Mouse (Mus musculus): ENCODE data around the gene Slc17a9. TPM values are rescaled to one million over a fixed set of nuclear protein-coding genes. Genes with fewer than 3 reads are reported as not detected.
A peak's percentile ranks its signal among the peaks of the same experiment; 100 is the strongest.

The Slc17a9 gene
- polyA plus RNA-seq, 1 experiment from 2014 or later, result 0.52 TPM

DNA sequence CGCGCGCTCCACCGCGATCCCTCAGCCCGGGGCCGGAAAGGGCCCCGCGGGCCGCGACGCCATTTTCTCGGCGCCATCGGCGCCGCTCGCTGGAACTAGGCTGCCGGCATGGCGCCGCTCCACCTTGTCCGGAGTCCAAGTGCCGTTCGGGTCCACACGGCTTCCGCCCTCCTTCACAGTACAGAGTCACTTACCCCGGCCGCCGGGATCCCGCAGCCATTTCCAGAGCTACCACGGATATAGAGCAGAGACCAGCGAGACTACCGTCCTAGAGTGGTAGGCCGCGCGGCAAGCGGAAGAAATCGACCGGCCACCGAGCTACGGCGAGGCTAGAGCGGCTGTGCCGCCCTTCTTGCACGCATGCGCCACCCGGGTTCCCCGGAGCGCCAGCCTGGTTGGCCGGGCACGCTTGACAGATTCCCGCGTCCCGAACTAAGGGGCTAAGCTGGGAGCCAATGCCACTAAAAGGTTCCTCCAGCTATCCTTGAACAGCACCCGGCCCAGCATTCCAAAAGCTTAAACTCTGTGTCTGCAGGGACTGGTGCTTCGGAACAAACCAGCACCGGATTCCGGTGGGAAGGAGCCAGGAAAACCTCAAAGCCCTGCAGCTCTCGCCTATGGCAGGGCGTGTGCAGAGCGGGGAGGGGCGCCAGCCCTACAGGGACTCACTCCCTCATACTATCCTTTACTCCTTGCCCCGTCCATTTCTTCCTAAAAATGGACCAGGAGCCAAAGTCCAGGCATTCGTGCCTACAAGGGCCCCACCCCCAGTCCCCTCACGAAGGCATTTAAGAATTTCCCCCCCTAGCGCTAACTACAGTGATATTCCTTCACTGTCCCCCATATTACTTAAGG lies 23.1 kb upstream of the Slc17a9 start:
- Histone ChIP-seq H3K9me3 (no peaks in the 10 kb centered on the region), H3K27ac (peak overlapping the region; percentile 80), H3K36me3 (no peaks in the 10 kb centered on the region), H3K27me3 (replicated peaks) (no peaks in the 10 kb centered on the region), H3K4me1 (peaks cover 30% of the 10 kb centered on the region), H3K4me3 (peak overlapping the region; percentile 88), H3K4me2 (replicated peaks) (peak overlapping the region; percentile 81), H3K9ac (peak overlapping the region; percentile 93)
- WGBS, result under 1% methylated on average over 66 of the region's 66 CpGs
- peak; percentile 96 for ATAC-seq (ENCODE audit: low FRiP score, low read depth)

DNA sequence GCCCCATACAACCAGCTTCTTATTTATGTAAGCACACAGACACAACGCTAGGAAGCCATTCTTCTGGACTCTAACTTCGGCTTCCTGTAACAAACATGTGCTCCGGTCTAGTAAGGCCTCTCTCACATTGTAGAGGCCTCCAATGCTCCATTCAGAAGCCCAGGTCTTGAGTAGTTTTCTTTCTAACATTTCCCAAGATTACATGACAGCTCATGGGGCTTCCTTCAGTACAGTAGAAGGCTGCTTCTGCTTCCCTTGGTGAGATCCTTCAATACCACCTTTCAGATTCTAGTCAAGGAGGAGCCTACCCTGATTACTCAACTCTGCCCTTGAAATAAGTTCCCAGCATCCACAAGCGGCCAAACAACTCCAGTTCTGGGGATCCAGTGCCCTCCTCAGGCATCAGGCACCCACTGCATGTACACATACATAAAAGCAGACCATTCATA lies 22.3 kb upstream of the Slc17a9 start:
- Histone ChIP-seq H3K9ac (peak overlapping the region; percentile 93), H3K4me2 (replicated peaks) (peak overlapping the region; percentile 81), H3K4me3 (peak overlapping the region; percentile 88), H3K27ac (peak overlapping the region; percentile 80), H3K9me3 (no peaks in the 10 kb centered on the region), H3K36me3 (no peaks in the 10 kb centered on the region), H3K4me1 (peaks cover 30% of the 10 kb centered on the region), H3K27me3 (replicated peaks) (no peaks in the 10 kb centered on the region)
- 36% methylated on average over 4 of the region's 4 CpGs for whole genome bisulfite sequencing
- ATAC-seq (ENCODE audit: low FRiP score, low read depth), result no peak

DNA sequence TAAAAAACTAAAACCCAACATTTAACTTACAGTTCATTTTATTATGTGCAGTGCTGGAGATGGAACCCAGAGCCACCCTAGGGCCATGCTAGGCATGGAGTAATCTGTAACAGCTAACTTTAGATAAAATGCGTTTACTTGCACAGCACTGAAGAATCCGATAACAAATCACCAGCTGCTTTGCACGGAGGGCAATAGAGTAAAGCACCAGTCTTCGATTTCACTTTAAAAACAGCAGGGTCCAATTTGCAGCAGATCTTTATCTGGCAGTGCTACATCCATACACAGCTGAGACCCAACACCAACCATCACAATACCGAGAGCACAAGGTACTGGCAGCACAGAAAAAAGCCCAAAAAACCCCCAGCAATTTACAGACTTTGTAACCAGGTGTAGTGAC lies 21.9 kb upstream of the Slc17a9 start:
- Histone ChIP-seq H3K27ac (no peak overlapping the region), H3K4me2 (replicated peaks) (peak overlapping the region; percentile 81; the same call in 1 of the 2 replicates)

DNA sequence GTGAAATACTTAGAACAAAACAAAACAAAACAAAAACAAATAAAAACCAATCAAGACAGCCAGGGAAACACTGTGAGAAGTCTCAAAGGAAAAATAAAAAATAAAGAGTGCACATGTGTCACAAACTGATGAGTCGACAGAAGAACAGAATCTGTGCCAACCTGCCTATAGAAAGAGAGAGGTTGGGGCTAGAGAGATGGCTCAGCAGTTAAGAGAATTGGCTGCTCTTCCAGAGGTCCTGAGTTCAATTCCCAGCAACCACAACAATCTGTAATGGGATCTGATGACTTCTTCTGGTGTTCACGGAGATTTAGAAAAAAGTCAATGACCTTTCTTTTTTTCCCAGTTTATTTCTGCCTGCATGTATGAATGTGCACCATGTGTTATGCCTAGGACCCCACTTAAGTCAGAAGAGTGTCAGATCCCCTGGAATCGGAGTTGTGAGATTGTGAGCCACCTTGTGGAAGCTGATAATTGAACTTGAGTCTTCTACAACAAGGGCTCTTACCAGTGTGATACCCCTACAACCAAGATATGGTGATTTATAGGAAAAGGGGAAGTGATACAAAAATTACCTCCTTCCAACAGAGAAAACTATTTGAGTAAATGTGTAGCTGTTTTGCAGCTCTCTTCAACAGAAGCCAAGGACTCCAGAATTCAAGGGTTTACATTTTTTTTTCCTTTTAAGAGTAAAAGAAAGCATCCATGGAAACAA lies 21.3 kb upstream of the Slc17a9 start:
- no peak for ATAC-seq (ENCODE audit: low FRiP score, low read depth)
- Histone ChIP-seq H3K27ac (no peak overlapping the region), H3K4me2 (replicated peaks) (no peak overlapping the region), H3K9ac (no peak overlapping the region), H3K36me3 (no peaks in the 10 kb centered on the region), H3K27me3 (replicated peaks) (no peaks in the 10 kb centered on the region), H3K4me3 (no peak overlapping the region), H3K9me3 (no peaks in the 10 kb centered on the region), H3K4me1 (peaks cover 36% of the 10 kb centered on the region)
- 73% methylated on average over 3 of the region's 3 CpGs for WGBS

More for the DNA sequence above, 21.9 kb upstream of the Slc17a9 start:
- Histone ChIP-seq H3K4me1 (peaks cover 30% of the 10 kb centered on the region), H3K9ac (no peak overlapping the region), H3K9me3 (no peaks in the 10 kb centered on the region), H3K4me3 (no peak overlapping the region), H3K36me3 (no peaks in the 10 kb centered on the region), H3K27me3 (replicated peaks) (no peaks in the 10 kb centered on the region)
- 85% methylated on average over 5 of the region's 5 CpGs for WGBS
- no peak for ATAC-seq (ENCODE audit: low FRiP score, low read depth)

DNA sequence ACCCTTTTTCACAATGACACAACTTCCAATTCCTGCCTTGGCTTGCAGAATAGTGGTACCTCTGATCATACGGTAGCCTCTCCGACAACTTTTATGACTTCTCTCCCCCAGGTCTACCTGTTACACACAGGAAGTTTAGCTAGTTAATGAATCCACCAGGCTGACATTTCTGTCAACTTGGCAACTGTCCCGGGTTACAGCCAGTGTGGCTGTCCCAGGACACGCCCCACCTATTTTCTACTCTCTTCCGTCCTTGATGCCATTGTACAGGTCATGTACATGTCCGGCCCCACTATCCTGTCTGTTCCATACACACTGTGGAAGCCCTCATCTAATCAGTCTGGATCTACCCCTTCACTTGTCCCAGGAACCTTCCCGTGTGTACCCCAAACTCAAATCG lies 20.5 kb upstream of the Slc17a9 start:
- no peaks in the 10 kb centered on the region for H3K9me3 ChIP-seq
- H3K4me3 ChIP-seq, result no peak overlapping the region
- no peak overlapping the region for H3K27ac ChIP-seq
- no peaks in the 10 kb centered on the region for H3K27me3 ChIP-seq (replicated peaks)
- no peak overlapping the region for H3K9ac ChIP-seq
- H3K4me2 ChIP-seq (replicated peaks), result no peak overlapping the region
- H3K36me3 ChIP-seq, result no peaks in the 10 kb centered on the region
- no peak for ATAC-seq (ENCODE audit: low FRiP score, low read depth)
- peaks cover 34% of the 10 kb centered on the region for H3K4me1 ChIP-seq
- 94% methylated on average over 8 of the region's 8 CpGs for WGBS

DNA sequence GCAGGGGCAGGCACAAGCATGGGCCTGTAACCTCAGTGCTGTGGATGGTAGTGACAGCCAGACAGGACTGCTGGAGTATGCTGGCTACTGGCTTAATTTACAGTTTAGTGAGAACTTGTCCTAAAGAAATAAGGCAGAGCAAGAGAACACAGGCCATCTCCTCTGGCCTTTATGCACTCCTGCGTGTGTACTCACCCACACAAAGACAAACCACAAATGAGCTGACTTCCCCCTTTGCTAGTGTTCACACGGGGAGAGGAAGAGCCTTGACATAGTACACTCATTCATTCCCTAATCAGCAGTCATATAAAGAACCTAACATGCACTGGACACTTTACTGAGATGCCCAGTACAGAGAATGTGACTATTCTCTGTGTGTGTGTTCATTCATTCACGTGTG lies 20.0 kb upstream of the Slc17a9 start:
- peaks cover 30% of the 10 kb centered on the region for H3K4me1 ChIP-seq
- H3K9ac ChIP-seq, result no peak overlapping the region
- no peaks in the 10 kb centered on the region for H3K36me3 ChIP-seq
- WGBS, result 89% methylated on average over 3 of the region's 3 CpGs
- no peak for ATAC-seq (ENCODE audit: low FRiP score, low read depth)
- H3K9me3 ChIP-seq, result no peaks in the 10 kb centered on the region
- no peak overlapping the region for H3K4me3 ChIP-seq
- H3K27ac ChIP-seq, result no peak overlapping the region
- no peak overlapping the region for H3K4me2 ChIP-seq (replicated peaks)
- no peaks in the 10 kb centered on the region for H3K27me3 ChIP-seq (replicated peaks)

DNA sequence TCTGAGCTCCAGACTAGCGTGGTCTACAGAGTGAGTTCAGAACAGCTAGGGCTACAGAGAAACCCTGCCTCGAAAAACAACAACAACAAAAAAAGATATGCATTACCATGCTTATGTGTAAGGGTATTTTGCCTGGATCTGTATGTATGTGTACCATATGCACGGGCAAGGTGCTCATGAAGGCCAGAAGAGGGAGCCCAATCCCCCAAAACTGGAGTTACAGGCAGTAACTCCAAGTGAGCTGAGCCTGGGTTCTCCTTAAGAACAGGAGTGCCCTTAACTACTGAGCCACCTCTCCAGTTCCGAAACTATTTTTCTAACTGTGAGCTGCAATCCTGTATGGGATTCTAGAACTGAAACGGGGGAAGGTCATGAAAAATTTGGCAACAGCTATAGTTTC lies 19.1 kb upstream of the Slc17a9 start:
- 94% methylated on average over 5 of the region's 5 CpGs for WGBS
- no peak for ATAC-seq (ENCODE audit: low FRiP score, low read depth)
- Histone ChIP-seq H3K4me2 (replicated peaks) (no peak overlapping the region), H3K4me1 (peaks cover 23% of the 10 kb centered on the region), H3K4me3 (no peak overlapping the region), H3K9me3 (no peaks in the 10 kb centered on the region), H3K27me3 (replicated peaks) (no peaks in the 10 kb centered on the region), H3K36me3 (no peaks in the 10 kb centered on the region), H3K27ac (no peak overlapping the region), H3K9ac (no peak overlapping the region)

DNA sequence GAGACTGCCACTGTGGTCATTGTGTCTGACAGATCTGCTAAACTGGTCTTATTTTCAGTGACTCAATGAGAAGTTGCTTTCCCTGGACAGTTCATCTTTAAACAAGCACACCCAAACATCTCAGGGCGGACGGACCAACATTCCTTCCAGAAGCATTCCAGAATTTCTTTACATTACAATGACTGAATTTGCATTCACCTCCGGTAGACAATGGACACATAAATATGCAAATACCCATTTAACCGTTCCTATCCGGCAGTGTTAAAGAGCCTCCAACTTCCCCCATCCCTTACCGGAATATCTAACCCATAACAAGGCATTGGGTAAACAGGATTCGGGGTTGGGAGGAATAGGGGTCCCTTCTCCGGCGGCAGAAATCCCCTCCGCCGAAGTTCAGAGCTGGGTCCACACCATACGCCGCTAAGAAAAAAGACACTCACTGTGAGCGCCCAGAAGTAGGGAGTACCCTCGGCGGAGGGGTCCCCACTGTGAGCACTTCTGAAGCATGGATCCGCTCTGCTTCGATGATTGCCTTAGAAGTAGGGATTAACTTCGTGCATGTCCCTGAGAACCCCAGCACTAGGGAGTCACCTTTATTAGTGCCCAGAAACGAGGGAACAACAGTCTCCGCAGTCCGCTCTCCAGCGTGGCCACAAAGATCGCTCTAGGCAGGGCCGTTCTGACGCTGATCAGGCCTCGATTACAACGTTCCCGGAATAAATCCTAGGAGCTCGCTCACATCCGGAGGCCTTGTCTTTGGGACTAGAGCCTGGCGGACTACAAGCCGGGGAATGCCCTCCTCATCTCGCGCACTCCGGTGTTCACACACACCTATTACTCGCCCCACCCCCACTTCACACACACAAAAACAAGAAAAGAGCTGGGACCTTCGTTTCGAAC lies 15.8 kb upstream of the Slc17a9 start:
- Histone ChIP-seq H3K9ac (peak overlapping the region; percentile 88), H3K4me1 (peaks cover 18% of the 10 kb centered on the region), H3K9me3 (no peaks in the 10 kb centered on the region), H3K27ac (peak overlapping the region; percentile 37), H3K36me3 (peaks cover 7% of the 10 kb centered on the region), H3K4me2 (replicated peaks) (peak overlapping the region; percentile 75), H3K27me3 (replicated peaks) (no peaks in the 10 kb centered on the region), H3K4me3 (peak overlapping the region; percentile 100)
- WGBS, result under 1% methylated on average over 39 of the region's 39 CpGs
- ATAC-seq (ENCODE audit: low FRiP score, low read depth), result peak; percentile 42

DNA sequence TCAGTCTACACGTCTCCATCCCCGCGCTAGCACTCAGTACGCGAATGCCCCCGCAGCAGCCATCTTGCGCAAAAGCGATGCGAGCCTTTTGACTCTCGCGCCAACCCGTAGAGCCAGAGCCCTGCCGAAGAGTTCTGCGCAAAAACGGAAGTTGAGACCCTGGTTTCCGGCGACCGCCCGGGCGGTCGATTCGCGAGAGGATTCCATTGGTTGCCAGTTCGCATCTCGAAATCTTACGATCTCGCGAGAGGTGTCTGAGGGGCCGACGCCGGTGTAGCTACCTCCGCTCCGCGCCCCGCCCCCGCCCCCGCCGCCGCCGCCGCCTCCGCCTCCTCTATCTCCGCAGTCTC lies 15.2 kb upstream of the Slc17a9 start, which contains the start of the genes Dido1 and Gid8:
Dido1 (minus strand) TSS at position 77 of the 350 bp plus-strand sequence.
Gid8 (plus strand) TSS at position 195 of the 350 bp plus-strand sequence.
- H3K27ac ChIP-seq, result peak within 1 kb of the TSS; percentile 66
- H3K9ac ChIP-seq, result peak within 1 kb of the TSS; percentile 100
- no peaks in the 10 kb centered on the region for H3K27me3 ChIP-seq (replicated peaks)
- under 1% methylated on average over 40 of the region's 43 CpGs for WGBS
- peak within 1 kb of the TSS; percentile 100 for H3K4me3 ChIP-seq
- H3K36me3 ChIP-seq, result peaks cover 13% of the 10 kb centered on the region
- H3K4me1 ChIP-seq, result peaks cover 18% of the 10 kb centered on the region
- no peaks in the 10 kb centered on the region for H3K9me3 ChIP-seq
- ATAC-seq (ENCODE audit: low FRiP score, low read depth), result peak; percentile 95
- H3K4me2 ChIP-seq (replicated peaks), result peak within 1 kb of the TSS; percentile 75

DNA sequence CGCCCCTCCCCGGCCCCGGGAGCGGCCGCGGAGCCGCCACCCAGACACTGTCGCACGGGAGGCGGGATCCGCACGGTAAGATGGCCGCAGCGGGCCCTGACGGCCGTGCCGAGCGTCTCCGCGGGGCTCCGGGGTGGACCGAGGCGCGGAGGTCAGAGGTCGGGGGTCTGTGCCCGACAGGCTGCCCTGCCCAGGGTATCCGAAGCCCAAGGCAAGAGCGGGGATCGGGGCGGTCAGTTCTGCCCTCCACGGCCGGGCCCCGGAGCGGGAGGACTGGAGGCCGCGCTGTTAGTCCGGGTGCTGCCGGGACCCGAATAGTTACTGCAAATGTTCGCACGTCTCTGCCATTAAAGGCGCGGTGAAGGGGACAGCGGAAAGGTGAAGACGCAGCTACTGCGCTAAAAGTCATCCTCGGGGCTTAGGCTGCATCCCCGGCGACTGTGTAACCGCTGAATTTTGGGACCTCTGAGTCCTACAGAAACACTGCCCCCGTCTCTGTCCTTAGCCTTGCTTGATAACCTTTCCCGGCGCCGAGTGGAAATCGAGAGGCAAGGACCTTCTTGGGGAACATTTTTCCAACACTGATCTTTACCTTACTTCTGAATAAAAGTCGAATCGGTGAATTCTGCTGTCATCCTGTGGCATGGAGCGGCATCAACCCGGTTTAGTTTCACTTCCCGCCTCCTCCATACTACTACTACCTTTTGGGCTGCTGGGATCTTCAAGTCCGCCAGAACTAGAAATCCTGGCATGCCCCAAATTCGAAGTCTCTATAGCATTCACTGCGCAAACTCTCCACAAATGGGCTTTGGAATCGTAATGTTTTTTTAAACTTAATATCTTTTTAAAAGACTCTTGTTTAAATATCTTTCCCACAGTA lies 14.5 kb upstream of the Slc17a9 start:
- Histone ChIP-seq H3K36me3 (peaks cover 13% of the 10 kb centered on the region), H3K4me2 (replicated peaks) (peak overlapping the region; percentile 64), H3K27me3 (replicated peaks) (no peaks in the 10 kb centered on the region), H3K9ac (peak overlapping the region; percentile 100), H3K27ac (peak overlapping the region; percentile 66), H3K4me1 (peaks cover 18% of the 10 kb centered on the region), H3K9me3 (no peaks in the 10 kb centered on the region), H3K4me3 (peak overlapping the region; percentile 100)
- WGBS, result 2% methylated on average over 64 of the region's 64 CpGs
- no peak; the same call in 1 of the 2 replicates for ATAC-seq (ENCODE audit: low FRiP score, low read depth)

DNA sequence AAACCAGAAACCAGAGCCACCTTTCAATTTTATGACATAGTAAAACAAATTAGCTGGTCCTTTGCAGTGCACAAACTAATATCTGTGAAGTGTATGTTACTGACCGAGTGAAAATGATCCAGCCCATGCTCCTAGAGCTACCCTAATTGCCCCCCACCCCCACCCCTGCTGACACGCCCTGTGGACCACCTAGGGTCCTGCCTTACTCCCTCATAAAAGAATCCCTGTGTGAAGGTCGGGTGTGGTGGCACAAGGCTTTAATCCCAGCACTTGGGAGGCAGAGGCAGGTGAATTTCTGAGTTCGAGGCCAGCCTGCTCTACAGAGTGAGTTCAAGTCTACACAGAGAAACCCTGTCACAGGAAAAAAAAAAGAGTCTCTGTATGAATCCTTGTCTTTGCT lies 13.5 kb upstream of the Slc17a9 start:
- peak overlapping the region; percentile 64 for H3K4me2 ChIP-seq (replicated peaks)
- H3K27me3 ChIP-seq (replicated peaks), result no peaks in the 10 kb centered on the region
- no peaks in the 10 kb centered on the region for H3K9me3 ChIP-seq
- no peak overlapping the region for H3K4me3 ChIP-seq
- peaks cover 18% of the 10 kb centered on the region for H3K4me1 ChIP-seq
- peaks cover 18% of the 10 kb centered on the region for H3K36me3 ChIP-seq
- WGBS, result 51% methylated on average over 4 of the region's 4 CpGs
- no peak overlapping the region for H3K9ac ChIP-seq
- no peak for ATAC-seq (ENCODE audit: low FRiP score, low read depth)
- H3K27ac ChIP-seq, result no peak overlapping the region
